Mouse (Mus musculus): ENCODE data around the gene BC029722.

GRCm38 (mm10) chr2:155820779-155821178 is 1.6 kb upstream of the BC029722 start:
- TF ChIP-seq CTCF (conservative IDR thresholded peaks at IDR 0.05; ENCODE audit: insufficient read depth, insufficient read length, low read depth, low read length), result no peak
- TF ChIP-seq POLR2A (IDR thresholded peaks at IDR 0.05; ENCODE audit: low read depth, low read length), result no peak

All from kidney, adult 2 months (tissue).